14 mouse cellular contexts compared by ENCODE assay signal in the genomic region with DNA sequence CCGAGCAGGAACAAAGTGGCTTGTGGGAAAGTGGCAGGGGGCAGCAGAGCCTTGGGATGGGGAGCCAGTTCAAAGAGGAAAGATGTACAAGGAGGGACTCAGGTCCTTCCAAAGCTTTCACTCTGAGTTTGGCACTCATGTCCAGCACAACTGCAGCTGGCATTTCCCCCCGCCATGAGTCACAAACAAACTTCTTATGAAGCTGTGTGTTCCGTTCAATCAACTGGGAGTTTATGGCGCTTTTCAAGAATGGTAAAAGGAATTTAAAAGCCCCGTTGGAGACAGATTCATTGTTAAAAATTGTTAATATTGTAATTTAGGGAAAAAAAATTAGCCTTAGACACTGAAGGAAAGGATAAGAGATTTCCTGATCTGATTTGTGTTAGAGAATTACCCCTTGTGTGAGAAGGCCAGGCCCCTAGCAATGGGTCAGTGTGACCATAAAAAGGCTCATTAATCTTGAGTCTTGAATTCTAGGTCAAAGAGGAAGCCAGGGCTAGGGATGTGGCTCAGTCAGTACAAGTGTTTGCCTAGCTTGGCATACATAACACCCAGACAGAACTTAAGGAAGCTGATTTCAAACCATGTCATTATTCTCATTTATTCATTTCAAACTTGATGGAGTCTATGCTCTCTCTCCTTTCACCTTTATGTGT.
DNase-seq lines count a peak whose midpoint lies in the region; ATAC-seq and TF ChIP-seq lines count a peak whose summit lies in the region.
"Had no signal": no experiment of that assay in that cellular context is flagged by ENCODE, and none has a peak within 500 bp of the region (broad histone marks: within the 10 kb centered on the region; RNA-seq: fewer than 3 reads in every experiment).

No protein-coding gene starts in this region.

- 13% methylated on average over 5 of the region's 5 CpGs for WGBS in kidney, postnatal 0 days

- no peak overlapping the region for H3K4me2 ChIP-seq in kidney, postnatal 0 days (ENCODE audit: low read length)
- H3K4me2 ChIP-seq: heart, embryonic 15.5 days; midbrain, embryonic 13.5 days had no signal

- TF ChIP-seq CTCF in kidney, postnatal 0 days (IDR thresholded peaks at IDR 0.05; ENCODE audit: low read depth): peak; percentile 24; the same call in 1 of the 2 replicates

- H3K4me3 ChIP-seq in kidney, postnatal 0 days (replicated peaks; ENCODE audit: low read depth, low read length): no peak overlapping the region
- H3K4me3 ChIP-seq: heart, embryonic 15.5 days; midbrain, embryonic 13.5 days had no signal

- H3K27ac ChIP-seq in kidney, postnatal 0 days: peak overlapping the region; percentile 8; the same call in 1 of the 2 replicates
- H3K27ac ChIP-seq: heart, embryonic 15.5 days; midbrain, embryonic 13.5 days had no signal

- no peaks in the 10 kb centered on the region for H3K9me3 ChIP-seq in kidney, postnatal 0 days (replicated peaks; ENCODE audit: low read length)
- H3K9me3 ChIP-seq: heart, embryonic 15.5 days; midbrain, embryonic 13.5 days had no signal

- no peaks in the 10 kb centered on the region for H3K27me3 ChIP-seq in kidney, postnatal 0 days (ENCODE audit: insufficient read depth, low read length)
- H3K27me3 ChIP-seq: heart, embryonic 15.5 days; midbrain, embryonic 13.5 days had no signal

- no peaks in the 10 kb centered on the region for H3K36me3 ChIP-seq in kidney, postnatal 0 days (ENCODE audit: insufficient read depth, low read length)
- H3K36me3 ChIP-seq: heart, embryonic 15.5 days had no signal

- peaks cover 7% of the 10 kb centered on the region for H3K4me1 ChIP-seq in kidney, postnatal 0 days (replicated peaks; ENCODE audit: insufficient read depth, low read length)

- peak; percentile 64 for DNase-seq in embryo, embryonic 10 days (ENCODE audit: low spot score)
- DNase-seq in embryo, embryonic 9.5 days (ENCODE audit: extremely low spot score): no peak
- DNase-seq in kidney, postnatal 0 days (ENCODE audit: low spot score): peak; percentile 59
- DNase-seq in kidney, adult 18-20 months: no peak
- DNase-seq in kidney, postnatal 10 days: peak; percentile 33
- DNase-seq in lung, postnatal 10 days: peak; percentile 58
- no peak for DNase-seq in thymus, adult 18-20 months
- DNase-seq in cerebellum, adult 11-12 months: no peak
- DNase-seq: cerebellum, postnatal 25 days; retina, postnatal 1 day; spleen, adult 18-20 months had no signal

- no peak for ATAC-seq in kidney, postnatal 0 days (replicated peaks; ENCODE audit: low FRiP score, low read depth)
- ATAC-seq: inflammation-experienced regulatory T-cells, adult 6 months; midbrain, embryonic 13.5 days had no signal

- H3K9ac ChIP-seq in kidney, postnatal 0 days (ENCODE audit: low read depth, low read length): no peak overlapping the region
- H3K9ac ChIP-seq: heart, embryonic 15.5 days; midbrain, embryonic 13.5 days had no signal

Comparison
In these comparisons a context has a peak if more than half of its experiments do, and no peak if none do; other contexts are left out.
1. DNase-seq: peak in embryo, embryonic 10 days (single experiment), kidney, postnatal 0 days (single experiment), kidney, postnatal 10 days (single experiment) and lung, postnatal 10 days (single experiment); none in embryo, embryonic 9.5 days (single experiment), kidney, adult 18-20 months (single experiment), thymus, adult 18-20 months (0 of 2) and cerebellum, adult 11-12 months (single experiment).